Mouse (Mus musculus): ENCODE results near the gene Pias4. TPM values are rescaled to one million over a fixed set of nuclear protein-coding genes. Genes with fewer than 3 reads are reported as not detected.
A peak's percentile ranks its signal among the peaks of the same experiment; 100 is the strongest.

The Pias4 gene
- polyA plus RNA-seq, 1 experiment from 2014 or later, result 62.2 TPM

GRCm38 (mm10) chr10:81140717-81141454 is 26.8 kb downstream of the Pias4 start:
- ATAC-seq (ENCODE audit: low FRiP score, low read depth), result no peak
- Histone ChIP-seq H3K9ac (peak overlapping the region; percentile 93), H3K9me3 (no peaks in the 10 kb centered on the region), H3K36me3 (peaks cover 42% of the 10 kb centered on the region), H3K27me3 (peaks cover under 1% of the 10 kb centered on the region; the same call in 1 of the 2 replicates), H3K4me1 (peaks cover 50% of the 10 kb centered on the region), H3K27ac (no peak overlapping the region; the same call in 1 of the 2 replicates), H3K4me2 (replicated peaks) (peak overlapping the region; percentile 98), H3K4me3 (peak overlapping the region; percentile 87)
- WGBS, result 50% methylated on average over 10 of the region's 10 CpGs

- ATAC-seq (ENCODE audit: low FRiP score, low read depth), result no peak
- 41% methylated on average over 8 of the region's 8 CpGs for WGBS
- Histone ChIP-seq H3K4me1 (peaks cover 59% of the 10 kb centered on the region), H3K9me3 (no peaks in the 10 kb centered on the region), H3K27ac (no peak overlapping the region), H3K4me2 (replicated peaks) (peak overlapping the region; percentile 98), H3K27me3 (peaks cover 9% of the 10 kb centered on the region), H3K9ac (peak overlapping the region; percentile 93), H3K4me3 (peak overlapping the region; percentile 87), H3K36me3 (peaks cover 33% of the 10 kb centered on the region)
Measured at GRCm38 (mm10) chr10:81140005-81140404, 27.7 kb downstream of the Pias4 start.

GRCm38 (mm10) chr10:81139529-81139846 is 28.2 kb downstream of the Pias4 start:
- H3K27me3 ChIP-seq, result peaks cover 14% of the 10 kb centered on the region
- 77% methylated on average over 4 of the region's 4 CpGs for WGBS
- peaks cover 62% of the 10 kb centered on the region for H3K4me1 ChIP-seq
- H3K4me3 ChIP-seq, result peak overlapping the region; percentile 87
- no peaks in the 10 kb centered on the region for H3K9me3 ChIP-seq
- H3K9ac ChIP-seq, result peak overlapping the region; percentile 93
- H3K27ac ChIP-seq, result no peak overlapping the region
- peak overlapping the region; percentile 98 for H3K4me2 ChIP-seq (replicated peaks)
- peaks cover 28% of the 10 kb centered on the region for H3K36me3 ChIP-seq
- ATAC-seq (ENCODE audit: low FRiP score, low read depth), result no peak

- peaks cover 66% of the 10 kb centered on the region for H3K4me1 ChIP-seq
- peak overlapping the region; percentile 93 for H3K9ac ChIP-seq
- H3K27me3 ChIP-seq, result peaks cover 20% of the 10 kb centered on the region
- no peaks in the 10 kb centered on the region for H3K9me3 ChIP-seq
- peak overlapping the region; percentile 28; the same call in 1 of the 2 replicates for H3K27ac ChIP-seq
- 58% methylated on average over 11 of the region's 11 CpGs for WGBS
- peak overlapping the region; percentile 98 for H3K4me2 ChIP-seq (replicated peaks)
- H3K4me3 ChIP-seq, result peak overlapping the region; percentile 87
- H3K36me3 ChIP-seq, result peaks cover 23% of the 10 kb centered on the region
- ATAC-seq (ENCODE audit: low FRiP score, low read depth), result no peak
Measured at GRCm38 (mm10) chr10:81138821-81139528, 28.7 kb downstream of the Pias4 start.

GRCm38 (mm10) chr10:81138131-81138782 is 29.5 kb downstream of the Pias4 start:
- 2% methylated on average over 18 of the region's 24 CpGs for WGBS
- Histone ChIP-seq H3K4me1 (peaks cover 69% of the 10 kb centered on the region), H3K9me3 (no peaks in the 10 kb centered on the region), H3K36me3 (peaks cover 16% of the 10 kb centered on the region), H3K9ac (peak overlapping the region; percentile 93), H3K4me3 (peak overlapping the region; percentile 87), H3K27me3 (peaks cover 27% of the 10 kb centered on the region), H3K27ac (peak overlapping the region; percentile 85), H3K4me2 (replicated peaks) (peak overlapping the region; percentile 98)
- no peak for ATAC-seq (ENCODE audit: low FRiP score, low read depth)

GRCm38 (mm10) chr10:81137252-81138130 is 30.2 kb downstream of the Pias4 start:
- no peaks in the 10 kb centered on the region for H3K9me3 ChIP-seq
- H3K36me3 ChIP-seq, result peaks cover 15% of the 10 kb centered on the region; the same call in 1 of the 2 replicates
- H3K27me3 ChIP-seq, result peaks cover 33% of the 10 kb centered on the region
- peaks cover 64% of the 10 kb centered on the region for H3K4me1 ChIP-seq
- H3K27ac ChIP-seq, result peak overlapping the region; percentile 85
- peak overlapping the region; percentile 98 for H3K4me2 ChIP-seq (replicated peaks)
- WGBS, result under 1% methylated on average over 67 of the region's 89 CpGs
- peak overlapping the region; percentile 93 for H3K9ac ChIP-seq
- ATAC-seq (ENCODE audit: low FRiP score, low read depth), result peak; percentile 93
- H3K4me3 ChIP-seq, result peak overlapping the region; percentile 87

GRCm38 (mm10) chr10:81136706-81137231 is 31.0 kb downstream of the Pias4 start:
- peak; percentile 60 for ATAC-seq (ENCODE audit: low FRiP score, low read depth)
- Histone ChIP-seq H3K27ac (peak overlapping the region; percentile 99), H3K4me2 (replicated peaks) (peak overlapping the region; percentile 97), H3K4me1 (peaks cover 57% of the 10 kb centered on the region), H3K9me3 (no peaks in the 10 kb centered on the region), H3K4me3 (peak overlapping the region; percentile 87), H3K9ac (peak overlapping the region; percentile 95), H3K36me3 (peaks cover 13% of the 10 kb centered on the region; the same call in 1 of the 2 replicates), H3K27me3 (peaks cover 33% of the 10 kb centered on the region)
- WGBS, result 1% methylated on average over 47 of the region's 50 CpGs

- H3K27ac ChIP-seq, result peak overlapping the region; percentile 99
- ATAC-seq (ENCODE audit: low FRiP score, low read depth), result peak; percentile 6; the same call in 1 of the 2 replicates
- H3K36me3 ChIP-seq, result 0 out of 2 replicates have a peak, but pooled peaks cover 11% of the 10 kb centered on the region
- peaks cover 50% of the 10 kb centered on the region for H3K4me1 ChIP-seq
- H3K4me2 ChIP-seq (replicated peaks), result peak overlapping the region; percentile 97
- peak overlapping the region; percentile 95 for H3K9ac ChIP-seq
- H3K27me3 ChIP-seq, result peaks cover 33% of the 10 kb centered on the region
- under 1% methylated on average over 83 of the region's 86 CpGs for WGBS
- peak overlapping the region; percentile 87 for H3K4me3 ChIP-seq
- no peaks in the 10 kb centered on the region for H3K9me3 ChIP-seq
Measured at GRCm38 (mm10) chr10:81135831-81136705, 31.7 kb downstream of the Pias4 start.

GRCm38 (mm10) chr10:81134966-81135681 is 32.6 kb downstream of the Pias4 start, which contains the start of gene Zbtb7a:
TSS of gene Zbtb7a (plus strand) at chr10:81135220.
- no peak for ATAC-seq (ENCODE audit: low FRiP score, low read depth)
- Histone ChIP-seq H3K9me3 (no peaks in the 10 kb centered on the region), H3K4me3 (peak within 1 kb of the TSS; percentile 87), H3K9ac (peak within 1 kb of the TSS; percentile 95), H3K27me3 (peaks cover 33% of the 10 kb centered on the region), H3K4me2 (replicated peaks) (peak within 1 kb of the TSS; percentile 97), H3K27ac (peak within 1 kb of the TSS; percentile 99), H3K4me1 (peaks cover 41% of the 10 kb centered on the region), H3K36me3 (0 out of 2 replicates have a peak, but pooled peaks cover 9% of the 10 kb centered on the region)
- under 1% methylated on average over 40 of the region's 41 CpGs for WGBS

- ATAC-seq (ENCODE audit: low FRiP score, low read depth), result no peak
- Histone ChIP-seq H3K9ac (peak overlapping the region; percentile 13; the same call in 1 of the 2 replicates), H3K4me3 (peak overlapping the region; percentile 11; the same call in 1 of the 2 replicates), H3K4me2 (replicated peaks) (peak overlapping the region; percentile 27), H3K27me3 (peaks cover 33% of the 10 kb centered on the region), H3K9me3 (no peaks in the 10 kb centered on the region), H3K27ac (no peak overlapping the region), H3K36me3 (0 out of 2 replicates have a peak, but pooled peaks cover 2% of the 10 kb centered on the region), H3K4me1 (peaks cover 38% of the 10 kb centered on the region)
- 2% methylated on average over 16 of the region's 16 CpGs for WGBS
Measured at GRCm38 (mm10) chr10:81134181-81134587, 33.5 kb downstream of the Pias4 start.
